7 mouse cellular contexts compared by ENCODE assay signal in genomic region chr7:81789095-81789757, GRCm38 (mm10). TPM values are rescaled to one million over a fixed set of nuclear protein-coding genes. Genes with fewer than 3 reads are reported as not detected.
DNase-seq lines count a peak whose midpoint lies in the region; ATAC-seq lines count a peak whose summit lies in the region.

Gene 3110040N11Rik, minus strand, starts transcription at chr7:81789478.

- H3K27ac ChIP-seq in intestine, embryonic 16.5 days (ENCODE audit: low read length), result peak within 1 kb of the TSS; percentile 99
- peak within 1 kb of the TSS; percentile 97 for H3K27ac ChIP-seq in midbrain, embryonic 11.5 days (ENCODE audit: low read depth, low read length)

- H3K36me3 ChIP-seq in intestine, embryonic 16.5 days (ENCODE audit: control insufficient read depth, insufficient read depth, low read length), result peaks cover 5% of the 10 kb centered on the region; the same call in 1 of the 2 replicates
- peaks cover 4% of the 10 kb centered on the region for H3K36me3 ChIP-seq in midbrain, embryonic 11.5 days (ENCODE audit: control insufficient read depth, insufficient read depth, low read length)

- H3K9ac ChIP-seq in intestine, embryonic 16.5 days (ENCODE audit: low read depth, low read length), result peak within 1 kb of the TSS; percentile 87
- H3K9ac ChIP-seq in midbrain, embryonic 11.5 days (ENCODE audit: low read length), result peak within 1 kb of the TSS; percentile 83

- intact Hi-C loops in left cerebral cortex, postnatal 36 days (cut with DNase I), result loop anchor here (5.0 kb wide), 2 partner anchors 38 to 163 kb away; partner anchors contain the start of gene Btbd1

- H3K4me2 ChIP-seq in intestine, embryonic 16.5 days (ENCODE audit: low read depth, low read length), result peak within 1 kb of the TSS; percentile 76
- peak within 1 kb of the TSS; percentile 88 for H3K4me2 ChIP-seq in midbrain, embryonic 11.5 days

- peak within 1 kb of the TSS; percentile 76 for H3K4me3 ChIP-seq in intestine, embryonic 16.5 days (ENCODE audit: low read length)
- peak within 1 kb of the TSS; percentile 51 for H3K4me3 ChIP-seq in midbrain, embryonic 11.5 days (ENCODE audit: low read depth, low read length)

- H3K9me3 ChIP-seq in intestine, embryonic 16.5 days (ENCODE audit: control insufficient read depth, low read length), result no peaks in the 10 kb centered on the region
- H3K9me3 ChIP-seq in midbrain, embryonic 11.5 days (ENCODE audit: control insufficient read depth, low read length), result no peaks in the 10 kb centered on the region

- DNase-seq in adrenal gland, adult 8-10 months, result peak; percentile 74
- peak; percentile 88 for DNase-seq in embryo, embryonic 9.5 days (ENCODE audit: extremely low spot score)
- DNase-seq in gastrocnemius, postnatal 4 days (ENCODE audit: low spot score in 2 of 2), result peak; percentile 64 to 79
- DNase-seq in left cerebral cortex, postnatal 36 days (ENCODE audit: low spot score in 2 of 2), result peak; percentile 83 to 87
- peak; percentile 99 for DNase-seq in midbrain, embryonic 11.5 days (ENCODE audit: low spot score, missing footprints)
- peak; percentile 92 for DNase-seq in skeletal muscle tissue, adult 2 months (ENCODE audit: low read depth, low spot score)

- WGBS in intestine, embryonic 16.5 days, result under 1% methylated on average over 38 of the region's 38 CpGs
- WGBS in midbrain, embryonic 11.5 days, result under 1% methylated on average over 38 of the region's 38 CpGs

- H3K27me3 ChIP-seq in intestine, embryonic 16.5 days (replicated peaks; ENCODE audit: control insufficient read depth, insufficient read depth, low read length), result no peaks in the 10 kb centered on the region
- H3K27me3 ChIP-seq in midbrain, embryonic 11.5 days (ENCODE audit: control insufficient read depth, insufficient read depth, low read length), result no peaks in the 10 kb centered on the region

- ATAC-seq in intestine, embryonic 16.5 days, result peak; percentile 97
- peak; percentile 96 for ATAC-seq in midbrain, embryonic 11.5 days (ENCODE audit: low FRiP score)

- H3K4me1 ChIP-seq in intestine, embryonic 16.5 days (ENCODE audit: control insufficient read depth, insufficient read depth, low read length), result peaks cover 10% of the 10 kb centered on the region
- peaks cover 10% of the 10 kb centered on the region for H3K4me1 ChIP-seq in midbrain, embryonic 11.5 days (ENCODE audit: control insufficient read depth, insufficient read depth, low read length)

RNA-seq across cellular contexts. Expression of gene 3110040N11Rik, which starts in this region (rescaled TPM):
- total RNA-seq in adrenal gland, adult 8-10 months (2022), result 10 to 100 TPM; 42.5 to 46.9 (median 45.0) TPM
- total RNA-seq in gastrocnemius, postnatal 4 days (2021), result 10 to 100 TPM; 28.6 to 30.5 TPM
- polyA plus RNA-seq in intestine, embryonic 16.5 days (2015; fragmentation: Nextera tagmentation; extraction: Ambion mirVana), result 56.3 and 59.6 TPM in 2 replicates
- total RNA-seq in left cerebral cortex, postnatal 36 days (2021), result 10 to 100 TPM; 22.3 to 27.0 TPM
- 46.3 and 51.2 TPM in 2 replicates for polyA plus RNA-seq in midbrain, embryonic 11.5 days (2014; fragmentation: Nextera tagmentation; extraction: Ambion mirVana)

Comparison
In these comparisons a context has a peak if more than half of its experiments do, and no peak if none do; other contexts are left out.
1. Peak in every context shown above with its lines: DNase-seq, ATAC-seq, H3K4me3 ChIP-seq and H3K27ac ChIP-seq.